Mouse (Mus musculus): ENCODE data around the gene Ehbp1. TPM values are rescaled to one million over a fixed set of nuclear protein-coding genes. Genes with fewer than 3 reads are reported as not detected.

Gene Ehbp1
- polyA plus RNA-seq, 1 experiment from 2014 or later, result 24.0 TPM

DNA sequence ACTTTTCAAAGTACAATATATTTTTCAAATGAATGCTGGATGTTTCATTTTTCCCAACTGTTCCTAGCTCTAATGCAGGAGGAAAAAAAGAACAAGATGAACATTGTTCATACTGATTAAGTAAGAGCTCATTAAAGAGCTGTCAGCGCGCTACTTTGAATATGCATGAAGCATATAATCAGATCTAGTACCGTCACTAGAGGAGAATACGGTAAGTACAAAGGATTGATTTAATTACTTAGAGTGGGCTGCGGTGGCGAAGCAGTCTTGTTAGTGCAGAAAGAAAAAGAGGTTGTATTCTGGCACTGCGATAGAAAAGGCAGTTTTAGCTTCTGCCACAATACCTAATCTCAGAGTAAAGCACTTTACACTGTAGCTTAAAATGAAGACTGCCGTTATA lies 324.6 kb downstream of the Ehbp1 start:
- 18% methylated on average over 8 of the region's 8 CpGs for WGBS
- Histone ChIP-seq H3K4me2 (replicated peaks) (no peak overlapping the region), H3K36me3 (replicated peaks; ENCODE audit: control insufficient read depth, insufficient read depth) (peaks cover 6% of the 10 kb centered on the region; the same call in 1 of the 2 replicates), H3K4me1 (replicated peaks; ENCODE audit: control insufficient read depth, insufficient read depth, low read length) (no peaks in the 10 kb centered on the region), H3K9ac (no peak overlapping the region), H3K27me3 (ENCODE audit: control insufficient read depth, insufficient read depth, low read length) (peaks cover 16% of the 10 kb centered on the region), H3K9me3 (ENCODE audit: control insufficient read depth, low read length) (no peaks in the 10 kb centered on the region), H3K4me3 (replicated peaks; ENCODE audit: low read length) (no peak overlapping the region), H3K27ac (no peak overlapping the region)
- DNase-seq (ENCODE audit: low spot score) (no peak), ATAC-seq (ENCODE audit: low FRiP score) (peak; percentile 68; the same call in 1 of the 2 replicates)

DNA sequence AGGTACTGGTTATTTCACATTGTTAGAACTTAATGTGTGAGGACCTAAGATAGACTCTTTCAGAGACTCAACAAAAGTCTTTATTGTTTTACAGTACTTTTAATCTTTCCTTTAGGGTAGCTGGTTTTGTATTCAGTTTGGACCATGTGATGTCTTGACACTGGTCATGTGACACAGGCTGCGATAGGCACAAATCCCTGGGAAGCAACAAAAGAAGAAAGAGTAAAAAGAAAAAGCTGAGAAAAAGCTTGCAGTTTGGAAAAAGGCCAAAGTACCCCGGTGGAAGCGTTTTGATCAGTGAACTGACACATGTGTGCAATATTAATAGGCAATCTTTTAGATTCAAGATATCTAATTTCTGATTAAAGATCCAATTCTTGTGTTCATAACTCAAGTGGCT lies 325.8 kb downstream of the Ehbp1 start:
- 50% methylated on average over 3 of the region's 3 CpGs for WGBS

DNA sequence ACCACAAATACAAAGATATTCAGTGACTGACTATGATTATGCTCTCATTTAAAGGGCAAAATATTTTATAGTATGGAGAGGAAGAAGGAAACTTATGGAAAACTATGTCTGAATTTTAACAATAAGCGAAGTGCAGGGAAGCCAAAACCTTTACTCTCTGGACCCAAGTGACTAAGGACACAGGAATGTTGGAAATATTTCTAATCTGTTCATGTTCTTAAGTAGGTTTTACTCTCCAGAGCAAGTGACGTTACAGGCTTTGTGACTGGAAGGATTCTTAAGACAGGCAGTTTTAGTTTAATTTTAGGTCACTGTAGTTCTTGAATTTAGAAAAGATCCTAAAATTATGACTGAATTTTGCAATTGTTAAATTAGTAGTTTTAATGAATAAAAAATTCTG lies 333.3 kb downstream of the Ehbp1 start:
- H3K4me3 ChIP-seq (replicated peaks; ENCODE audit: low read length), result no peak overlapping the region
- peaks cover 4% of the 10 kb centered on the region; the same call in 1 of the 2 replicates for H3K4me1 ChIP-seq (replicated peaks; ENCODE audit: control insufficient read depth, insufficient read depth, low read length)
- peaks cover 83% of the 10 kb centered on the region for H3K27me3 ChIP-seq (ENCODE audit: control insufficient read depth, insufficient read depth, low read length)
- H3K9me3 ChIP-seq (ENCODE audit: control insufficient read depth, low read length), result no peaks in the 10 kb centered on the region
- ATAC-seq (ENCODE audit: low FRiP score) (no peak), DNase-seq (ENCODE audit: low spot score) (no peak)
- H3K9ac ChIP-seq, result no peak overlapping the region
- peak overlapping the region; percentile 34 for H3K4me2 ChIP-seq (replicated peaks)
- H3K36me3 ChIP-seq (replicated peaks; ENCODE audit: control insufficient read depth, insufficient read depth), result peaks cover 5% of the 10 kb centered on the region
- WGBS, result 21% methylated on average over 2 of the region's 2 CpGs
- no peak overlapping the region for H3K27ac ChIP-seq

More for the DNA sequence above, 325.8 kb downstream of the Ehbp1 start:
- no peak overlapping the region for H3K4me2 ChIP-seq (replicated peaks)
- H3K4me1 ChIP-seq (replicated peaks; ENCODE audit: control insufficient read depth, insufficient read depth, low read length), result no peaks in the 10 kb centered on the region
- ATAC-seq (ENCODE audit: low FRiP score) (no peak), DNase-seq (ENCODE audit: low spot score) (no peak)
- peaks cover 20% of the 10 kb centered on the region for H3K27me3 ChIP-seq (ENCODE audit: control insufficient read depth, insufficient read depth, low read length)
- H3K36me3 ChIP-seq (replicated peaks; ENCODE audit: control insufficient read depth, insufficient read depth), result no peaks in the 10 kb centered on the region; the same call in 1 of the 2 replicates
- no peak overlapping the region for H3K27ac ChIP-seq
- H3K4me3 ChIP-seq (replicated peaks; ENCODE audit: low read length), result no peak overlapping the region
- H3K9ac ChIP-seq, result no peak overlapping the region
- H3K9me3 ChIP-seq (ENCODE audit: control insufficient read depth, low read length), result no peaks in the 10 kb centered on the region

DNA sequence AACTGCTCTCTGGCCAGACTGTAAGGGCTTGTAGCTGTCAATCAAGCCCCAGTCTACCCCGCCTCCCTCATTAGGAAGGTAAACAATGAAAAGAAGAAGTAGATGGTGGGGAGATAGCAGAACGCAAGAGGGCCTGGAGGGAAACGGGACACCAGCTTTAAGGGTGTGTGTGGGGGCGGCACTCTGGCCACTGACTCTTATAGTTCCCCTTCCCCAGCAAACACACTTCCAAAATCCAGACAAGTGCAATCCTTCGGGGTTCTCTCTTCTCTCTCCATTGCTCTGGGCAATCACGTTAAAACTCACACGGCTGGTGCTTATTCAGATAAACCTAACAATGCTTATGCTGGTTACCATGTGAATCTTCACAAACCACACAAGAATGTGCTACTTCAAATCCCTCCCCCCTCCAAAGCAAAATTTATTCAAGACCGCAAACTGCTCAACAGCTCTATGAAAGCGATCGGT lies 333.9 kb downstream of the Ehbp1 start:
- peak overlapping the region; percentile 34 for H3K4me2 ChIP-seq (replicated peaks)
- H3K27me3 ChIP-seq (ENCODE audit: control insufficient read depth, insufficient read depth, low read length), result peaks cover 83% of the 10 kb centered on the region
- no peak overlapping the region for H3K9ac ChIP-seq
- H3K4me3 ChIP-seq (replicated peaks; ENCODE audit: low read length), result no peak overlapping the region
- DNase-seq (ENCODE audit: low spot score) (peak; percentile 41), ATAC-seq (ENCODE audit: low FRiP score) (peak; percentile 29; the same call in 1 of the 2 replicates)
- no peaks in the 10 kb centered on the region for H3K9me3 ChIP-seq (ENCODE audit: control insufficient read depth, low read length)
- H3K27ac ChIP-seq, result no peak overlapping the region
- H3K36me3 ChIP-seq (replicated peaks; ENCODE audit: control insufficient read depth, insufficient read depth), result peaks cover 5% of the 10 kb centered on the region
- WGBS, result 6% methylated on average over 10 of the region's 10 CpGs
- peaks cover 4% of the 10 kb centered on the region; the same call in 1 of the 2 replicates for H3K4me1 ChIP-seq (replicated peaks; ENCODE audit: control insufficient read depth, insufficient read depth, low read length)

DNA sequence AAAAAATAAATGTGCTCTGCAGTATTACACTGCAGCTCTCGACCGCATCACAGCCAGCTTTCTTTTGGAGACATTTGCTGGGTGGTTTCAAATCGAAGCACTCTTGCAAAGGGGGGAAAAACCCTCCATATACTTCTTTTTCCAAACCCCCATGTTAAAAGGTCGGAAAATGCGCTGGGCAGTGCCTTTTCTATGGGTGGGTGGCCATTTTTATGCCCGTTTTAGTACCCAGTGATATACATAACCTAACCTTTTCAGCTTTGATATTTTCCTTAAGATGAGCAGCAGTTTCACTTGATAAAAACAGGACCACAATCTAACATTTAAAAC lies 334.3 kb downstream of the Ehbp1 start:
- ATAC-seq (ENCODE audit: low FRiP score) (no peak), DNase-seq (ENCODE audit: low spot score) (no peak)
- peaks cover 4% of the 10 kb centered on the region; the same call in 1 of the 2 replicates for H3K4me1 ChIP-seq (replicated peaks; ENCODE audit: control insufficient read depth, insufficient read depth, low read length)
- no peaks in the 10 kb centered on the region for H3K9me3 ChIP-seq (ENCODE audit: control insufficient read depth, low read length)
- WGBS, result 7% methylated on average over 6 of the region's 6 CpGs
- no peak overlapping the region for H3K9ac ChIP-seq
- H3K4me2 ChIP-seq (replicated peaks), result peak overlapping the region; percentile 34
- H3K27ac ChIP-seq, result no peak overlapping the region
- peaks cover 85% of the 10 kb centered on the region for H3K27me3 ChIP-seq (ENCODE audit: control insufficient read depth, insufficient read depth, low read length)
- peaks cover 5% of the 10 kb centered on the region; the same call in 1 of the 2 replicates for H3K36me3 ChIP-seq (replicated peaks; ENCODE audit: control insufficient read depth, insufficient read depth)
- no peak overlapping the region for H3K4me3 ChIP-seq (replicated peaks; ENCODE audit: low read length)

DNA sequence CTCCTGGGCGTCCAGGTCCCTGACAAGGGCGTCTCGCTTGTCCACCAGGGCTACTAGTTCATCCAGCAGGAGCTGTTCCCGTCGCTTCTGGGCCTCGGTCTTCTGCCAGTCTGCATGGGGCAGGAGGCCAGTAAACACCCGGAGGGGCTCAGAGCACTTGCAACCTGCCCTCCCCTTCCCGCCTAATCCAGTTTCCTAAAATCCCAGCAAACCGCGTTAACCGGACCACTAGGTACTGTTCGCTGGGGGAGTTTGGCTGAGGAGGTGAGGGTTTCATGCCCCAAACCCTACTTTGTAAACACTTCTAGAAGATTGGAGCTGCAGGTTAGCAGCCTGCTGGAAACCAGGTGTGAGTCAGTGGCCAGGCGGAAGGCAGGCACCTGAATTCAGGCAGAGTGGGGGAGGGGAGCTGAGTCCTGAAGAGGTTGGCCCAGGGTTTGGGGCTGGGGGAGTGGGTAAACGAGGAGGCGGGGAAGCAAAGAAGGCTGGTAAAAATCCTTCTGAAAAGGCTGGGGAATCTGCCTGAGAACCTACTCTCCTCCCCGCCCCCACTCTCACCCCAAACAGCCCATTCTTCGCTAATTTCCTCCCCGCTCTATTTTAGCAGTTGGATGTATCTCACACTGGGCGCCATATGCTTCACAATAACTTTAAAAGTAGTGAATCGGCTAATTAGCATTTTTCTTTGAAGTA lies 334.9 kb downstream of the Ehbp1 start:
- H3K4me2 ChIP-seq (replicated peaks), result peak overlapping the region; percentile 34
- H3K9me3 ChIP-seq (ENCODE audit: control insufficient read depth, low read length), result no peaks in the 10 kb centered on the region
- H3K4me1 ChIP-seq (replicated peaks; ENCODE audit: control insufficient read depth, insufficient read depth, low read length), result peaks cover 4% of the 10 kb centered on the region; the same call in 1 of the 2 replicates
- ATAC-seq (ENCODE audit: low FRiP score), result no peak
- peaks cover 5% of the 10 kb centered on the region; the same call in 1 of the 2 replicates for H3K36me3 ChIP-seq (replicated peaks; ENCODE audit: control insufficient read depth, insufficient read depth)
- 0 out of 2 replicates have a peak overlapping the region, but pooled peaks have one; percentile 6 for H3K4me3 ChIP-seq (replicated peaks; ENCODE audit: low read length)
- 8% methylated on average over 20 of the region's 20 CpGs for WGBS
- H3K9ac ChIP-seq, result no peak overlapping the region
- H3K27me3 ChIP-seq (ENCODE audit: control insufficient read depth, insufficient read depth, low read length), result peaks cover 87% of the 10 kb centered on the region
- no peak for DNase-seq (ENCODE audit: low spot score)
- H3K27ac ChIP-seq, result no peak overlapping the region

DNA sequence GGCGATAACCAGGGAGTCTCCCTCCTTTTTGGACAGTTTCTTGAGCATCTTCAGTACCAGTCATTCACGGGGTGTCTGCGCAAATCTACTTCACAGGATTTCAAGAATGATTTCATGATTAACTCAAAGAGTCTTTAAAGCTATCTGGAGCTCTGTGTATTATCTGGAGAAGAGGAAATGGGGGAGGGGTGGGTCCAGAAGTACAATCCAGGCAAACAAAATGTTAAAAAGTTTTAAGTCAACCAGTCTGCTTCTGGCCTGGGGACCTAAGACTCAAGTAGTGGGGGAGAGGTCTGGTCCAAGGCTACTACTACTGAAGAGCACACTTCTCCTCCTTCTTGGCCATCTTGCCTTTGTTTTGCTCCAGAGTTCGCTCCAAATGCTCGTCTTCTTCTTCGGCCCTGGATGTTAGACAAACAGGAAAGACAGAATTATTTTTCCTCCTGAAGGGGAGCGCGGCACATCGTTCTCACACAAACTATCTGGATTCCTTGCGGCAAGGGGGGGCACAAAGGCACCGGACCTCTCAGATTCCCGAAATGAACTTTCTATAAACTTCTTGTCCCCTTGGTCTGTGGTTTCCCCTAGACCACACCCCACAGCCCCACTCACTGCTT lies 335.5 kb downstream of the Ehbp1 start:
- Histone ChIP-seq H3K27me3 (ENCODE audit: control insufficient read depth, insufficient read depth, low read length) (peaks cover 93% of the 10 kb centered on the region), H3K4me2 (replicated peaks) (peak overlapping the region; percentile 34; the same call in 1 of the 2 replicates), H3K36me3 (replicated peaks; ENCODE audit: control insufficient read depth, insufficient read depth) (peaks cover 5% of the 10 kb centered on the region; the same call in 1 of the 2 replicates), H3K4me1 (replicated peaks; ENCODE audit: control insufficient read depth, insufficient read depth, low read length) (peaks cover 9% of the 10 kb centered on the region; the same call in 1 of the 2 replicates), H3K9ac (no peak overlapping the region), H3K4me3 (replicated peaks; ENCODE audit: low read length) (no peak overlapping the region), H3K9me3 (ENCODE audit: control insufficient read depth, low read length) (no peaks in the 10 kb centered on the region), H3K27ac (no peak overlapping the region)
- DNase-seq (ENCODE audit: low spot score) (no peak), ATAC-seq (ENCODE audit: low FRiP score) (no peak)
- WGBS, result 34% methylated on average over 12 of the region's 12 CpGs

DNA sequence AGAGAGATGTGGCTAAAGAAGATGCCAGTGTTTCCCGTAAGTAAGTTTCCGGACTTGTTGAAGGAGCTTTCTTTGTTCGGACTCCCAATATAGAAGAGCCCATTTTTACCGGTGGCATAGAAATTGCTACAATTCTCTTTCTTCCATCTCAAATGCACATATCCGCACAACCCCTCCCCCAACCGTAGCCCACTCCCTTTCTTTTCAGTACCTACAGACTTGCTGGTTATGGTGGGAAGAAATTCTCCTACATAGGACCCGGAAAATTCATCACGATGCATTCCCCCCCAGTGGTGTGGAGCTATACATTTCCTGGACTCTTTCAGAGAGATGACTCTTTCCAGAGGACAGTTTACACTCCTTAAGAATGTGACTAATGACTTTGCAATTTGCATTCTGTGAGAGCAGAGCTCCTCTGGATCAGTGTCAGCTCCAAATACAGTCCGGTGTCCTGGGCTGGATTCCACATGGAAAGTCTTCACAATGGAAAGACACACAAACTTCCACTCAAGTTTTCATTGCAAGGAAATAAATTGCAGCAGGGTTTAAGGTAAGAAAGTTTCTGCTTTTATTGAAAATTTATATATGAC lies 336.7 kb downstream of the Ehbp1 start:
- Histone ChIP-seq H3K4me2 (replicated peaks) (no peak overlapping the region), H3K4me3 (replicated peaks; ENCODE audit: low read length) (no peak overlapping the region), H3K9ac (no peak overlapping the region), H3K27ac (no peak overlapping the region), H3K27me3 (ENCODE audit: control insufficient read depth, insufficient read depth, low read length) (peaks cover 93% of the 10 kb centered on the region), H3K36me3 (replicated peaks; ENCODE audit: control insufficient read depth, insufficient read depth) (peaks cover 5% of the 10 kb centered on the region; the same call in 1 of the 2 replicates), H3K9me3 (ENCODE audit: control insufficient read depth, low read length) (no peaks in the 10 kb centered on the region), H3K4me1 (replicated peaks; ENCODE audit: control insufficient read depth, insufficient read depth, low read length) (peaks cover 11% of the 10 kb centered on the region; the same call in 1 of the 2 replicates)
- no peak for DNase-seq (ENCODE audit: low spot score)
- no peak for ATAC-seq (ENCODE audit: low FRiP score)
- WGBS, result 21% methylated on average over 9 of the region's 9 CpGs

DNA sequence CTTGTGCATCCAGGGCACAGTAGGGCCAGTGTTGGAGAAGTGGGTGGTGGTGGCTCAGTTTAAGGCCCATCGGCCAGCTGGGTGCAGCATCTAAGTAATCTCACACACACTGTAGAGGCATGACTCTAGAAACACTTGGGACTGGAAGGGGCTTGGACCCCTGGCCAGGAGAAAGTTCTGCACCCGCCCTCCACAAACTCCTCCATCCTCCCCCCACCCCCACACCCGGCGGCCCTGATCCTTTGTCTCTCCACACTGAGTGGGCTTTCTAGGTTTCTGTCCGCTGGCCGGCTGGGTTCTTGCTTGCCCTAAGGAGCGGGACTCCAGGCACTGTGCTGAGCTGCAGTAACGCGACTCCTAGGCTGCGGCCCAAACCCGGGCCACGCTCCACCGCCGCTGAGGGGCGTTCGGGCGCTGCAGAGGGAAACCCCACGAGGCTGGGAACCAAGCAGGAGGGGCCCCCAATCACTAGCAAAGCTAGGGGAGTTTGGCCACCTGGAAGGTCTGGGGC lies 337.7 kb downstream of the Ehbp1 start:
- Histone ChIP-seq H3K9ac (no peak overlapping the region), H3K9me3 (ENCODE audit: control insufficient read depth, low read length) (no peaks in the 10 kb centered on the region), H3K4me3 (replicated peaks; ENCODE audit: low read length) (no peak overlapping the region), H3K4me2 (replicated peaks) (no peak overlapping the region), H3K27me3 (ENCODE audit: control insufficient read depth, insufficient read depth, low read length) (peaks cover 96% of the 10 kb centered on the region), H3K4me1 (replicated peaks; ENCODE audit: control insufficient read depth, insufficient read depth, low read length) (peaks cover 11% of the 10 kb centered on the region; the same call in 1 of the 2 replicates), H3K36me3 (replicated peaks; ENCODE audit: control insufficient read depth, insufficient read depth) (peaks cover 5% of the 10 kb centered on the region; the same call in 1 of the 2 replicates), H3K27ac (no peak overlapping the region)
- DNase-seq (ENCODE audit: low spot score), result no peak
- WGBS, result 2% methylated on average over 18 of the region's 18 CpGs
- ATAC-seq (ENCODE audit: low FRiP score), result peak; percentile 22; the same call in 1 of the 2 replicates
